Mouse (Mus musculus) lung, postnatal 0 days (tissue): ENCODE data around the gene Arhgap8. TPM values are rescaled to one million over a fixed set of nuclear protein-coding genes. Genes with fewer than 3 reads are reported as not detected.
A peak's percentile ranks its signal among the peaks of the same experiment; 100 is the strongest.

ENCODE experiments used
- ATAC-seq: fragments of 200-750 bp; cut with Nextera tagmentation; 2 replicates; pipeline ENCODE4 v1.8.0; 2017; ENCODE audit warnings: moderate library complexity
- DNase-seq: peaks from one replicate; pipeline ENCODE4 v3.0.0-alpha.2; 2016; ENCODE audit warnings: low spot score
- H3K27ac ChIP-seq: fragments of 300-500 bp; sonication (generic); 2 replicates; pipeline ENCODE4 v1.5.1; 2014; ENCODE audit warnings: antibody characterized with exemption, mild to moderate bottlenecking, low read length, mixed read lengths
- H3K27me3 ChIP-seq: fragments of 300-500 bp; sonication (generic); replicated peaks from 2 replicates; pipeline ENCODE4 v1.6.1; 2014; ENCODE audit warnings: low read length, mixed read lengths; ENCODE audit not compliant: insufficient read depth
- H3K36me3 ChIP-seq: fragments of 300-500 bp; sonication (generic); 2 replicates; pipeline ENCODE4 v1.6.1; 2014; ENCODE audit warnings: low read length, mixed read lengths; ENCODE audit not compliant: insufficient read depth
- H3K4me1 ChIP-seq: fragments of 300-500 bp; sonication (generic); 2 replicates; pipeline ENCODE4 v1.6.1; 2014; ENCODE audit warnings: antibody characterized with exemption, low read depth, low read length, mixed read lengths; ENCODE audit not compliant: insufficient read depth
- H3K4me2 ChIP-seq: fragments of 300-500 bp; sonication (generic); replicated peaks from 2 replicates; pipeline ENCODE4 v1.6.1; 2014; ENCODE audit warnings: low read depth, mild to moderate bottlenecking, low read length, moderate library complexity, mixed read lengths
- H3K4me3 ChIP-seq: fragments of 300-500 bp; sonication (generic); 2 replicates; pipeline ENCODE4 v1.5.1; 2014; ENCODE audit warnings: low read depth, low read length
- H3K9ac ChIP-seq: fragments of 300-500 bp; sonication (generic); replicated peaks from 2 replicates; pipeline ENCODE4 v1.6.1; 2014; ENCODE audit warnings: low read depth, mild to moderate bottlenecking
- H3K9me3 ChIP-seq: fragments of 300-500 bp; sonication (generic); 2 replicates; pipeline ENCODE4 v1.6.1; 2016; ENCODE audit warnings: low read length, mixed read lengths
- CTCF ChIP-seq: IDR thresholded peaks from 2 replicates; pipeline ENCODE4 v1.5.1; 2016; ENCODE audit warnings: antibody characterized with exemption, mild to moderate bottlenecking
- EP300 ChIP-seq: IDR thresholded peaks from 2 replicates; pipeline ENCODE4 v1.6.1; 2016; ENCODE audit warnings: antibody characterized with exemption, mild to moderate bottlenecking, control low read depth
- WGBS: fragments of 180-500 bp; shearing (Covaris S2); extraction: QIAGEN DNeasy Blood & Tissue Kit; methylation state at CpG from one replicate; pipeline ENCODE4 v1.1.7; 2014; 5-methylcytosine and 5-hydroxymethylcytosine counted together
- polyA plus RNA-seq: library from polyadenylated mRNA; unstranded; fragments of >200 nt; fragmentation: Nextera tagmentation; extraction: Ambion mirVana; gene quantifications from 2 replicates; pipeline ENCODE4 v1.2.1, GENCODE M21; 2015

The Arhgap8 gene
- polyA plus RNA-seq, 1 experiment from 2014 or later: 15.9 TPM

DNA sequence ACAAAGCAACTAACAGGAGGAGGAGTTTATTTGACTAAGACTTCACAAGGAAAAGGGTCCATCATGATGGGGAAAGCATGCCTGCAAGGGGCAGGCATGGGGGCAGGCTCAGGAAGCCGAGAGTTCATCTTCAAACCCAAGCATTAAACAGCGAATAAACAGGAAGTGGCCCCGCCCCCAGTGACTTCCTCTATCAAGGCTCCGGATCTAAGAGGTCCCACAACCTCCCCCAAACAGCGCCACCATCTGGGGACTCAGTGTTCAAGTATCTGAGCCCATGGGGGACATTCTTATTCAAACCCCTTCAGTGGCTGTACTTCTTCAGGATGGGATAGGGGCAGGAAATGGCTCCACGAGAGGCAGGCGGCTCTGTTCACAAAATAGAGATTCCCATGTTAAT, 27.2 kb upstream of the Arhgap8 start:
- H3K27ac ChIP-seq: no peak overlapping the region
- no peaks in the 10 kb centered on the region; the same call in 1 of the 2 replicates for H3K36me3 ChIP-seq
- DNase-seq (no peak), ATAC-seq (no peak)
- H3K4me3 ChIP-seq: no peak overlapping the region
- no peaks in the 10 kb centered on the region for H3K4me1 ChIP-seq
- H3K9me3 ChIP-seq: no peaks in the 10 kb centered on the region
- no peak for TF ChIP-seq EP300
- peak; percentile 21; the same call in 1 of the 2 replicates for TF ChIP-seq CTCF
- H3K9ac ChIP-seq: no peak overlapping the region
- no peak overlapping the region for H3K4me2 ChIP-seq
- 77% methylated on average over 7 of the region's 7 CpGs for WGBS
- no peaks in the 10 kb centered on the region for H3K27me3 ChIP-seq

- H3K9me3 ChIP-seq: no peaks in the 10 kb centered on the region
- peaks cover 5% of the 10 kb centered on the region; the same call in 1 of the 2 replicates for H3K36me3 ChIP-seq
- H3K4me1 ChIP-seq: no peaks in the 10 kb centered on the region
- H3K4me2 ChIP-seq: no peak overlapping the region
- no peak for ATAC-seq
- H3K4me3 ChIP-seq: no peak overlapping the region
- 76% methylated on average over 4 of the region's 4 CpGs for WGBS
- no peak overlapping the region for H3K9ac ChIP-seq
- TF ChIP-seq CTCF: no peak
- TF ChIP-seq EP300: no peak
- H3K27me3 ChIP-seq: no peaks in the 10 kb centered on the region
- no peak overlapping the region for H3K27ac ChIP-seq
- no peak for DNase-seq
These were observed 23.8 kb upstream of the Arhgap8 start for GRCm38 (mm10) chr15:84696021-84696420.

DNA sequence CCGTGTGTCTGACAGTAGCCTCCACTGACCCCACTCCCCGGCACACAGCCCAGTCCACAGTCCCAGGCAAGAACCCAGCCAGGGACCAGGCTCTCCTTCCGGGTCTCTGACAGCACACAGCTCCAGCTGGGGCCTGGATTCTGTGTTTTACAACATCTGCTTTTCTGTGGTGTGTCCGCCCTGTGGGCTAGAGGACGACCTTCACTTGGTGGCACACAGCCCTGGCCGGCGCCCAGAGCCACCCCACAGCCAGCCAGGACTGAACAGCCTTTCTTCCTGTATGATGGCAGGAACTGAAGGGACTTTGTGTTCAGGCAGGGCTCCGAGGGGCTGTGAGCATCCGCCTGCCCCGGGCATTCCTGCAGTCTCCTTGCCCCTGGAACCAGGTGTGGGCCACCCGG, 22.2 kb upstream of the Arhgap8 start:
- 58% methylated on average over 11 of the region's 11 CpGs for WGBS
- H3K36me3 ChIP-seq: peaks cover 5% of the 10 kb centered on the region; the same call in 1 of the 2 replicates
- no peak overlapping the region for H3K4me2 ChIP-seq
- no peaks in the 10 kb centered on the region for H3K9me3 ChIP-seq
- ATAC-seq: peak; percentile 51
- no peaks in the 10 kb centered on the region for H3K27me3 ChIP-seq
- H3K27ac ChIP-seq: no peak overlapping the region
- no peak for DNase-seq
- no peak overlapping the region for H3K4me3 ChIP-seq
- no peak overlapping the region for H3K9ac ChIP-seq
- TF ChIP-seq EP300 (no peak), CTCF (no peak)
- no peaks in the 10 kb centered on the region for H3K4me1 ChIP-seq

DNA sequence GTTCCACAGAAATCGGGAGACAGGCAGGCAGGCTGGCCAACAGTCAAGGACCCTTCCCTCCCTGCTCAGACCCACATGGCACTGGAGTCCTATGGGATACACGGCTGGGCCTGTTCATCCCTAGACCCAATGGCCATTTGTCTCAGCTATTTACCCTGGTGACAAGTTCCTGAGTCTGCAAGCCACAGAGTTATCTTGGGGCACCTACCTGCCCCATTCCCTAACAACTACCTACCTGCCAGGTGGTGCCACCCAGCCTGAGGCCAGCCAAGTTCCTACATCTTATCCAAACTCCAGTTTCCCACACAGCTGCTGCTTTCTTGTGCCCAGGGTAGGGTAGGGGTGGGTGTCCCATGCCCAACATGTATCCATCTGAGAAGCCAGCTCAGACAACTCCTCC, 21.7 kb upstream of the Arhgap8 start:
- TF ChIP-seq EP300 (no peak), CTCF (no peak)
- no peak overlapping the region for H3K27ac ChIP-seq
- H3K4me3 ChIP-seq: no peak overlapping the region
- no peak for ATAC-seq
- no peaks in the 10 kb centered on the region for H3K9me3 ChIP-seq
- H3K4me1 ChIP-seq: no peaks in the 10 kb centered on the region
- no peak overlapping the region for H3K9ac ChIP-seq
- H3K36me3 ChIP-seq: peaks cover 5% of the 10 kb centered on the region; the same call in 1 of the 2 replicates
- H3K27me3 ChIP-seq: no peaks in the 10 kb centered on the region
- DNase-seq: no peak
- H3K4me2 ChIP-seq: no peak overlapping the region
- WGBS: 61% methylated on average over 2 of the region's 2 CpGs

DNA sequence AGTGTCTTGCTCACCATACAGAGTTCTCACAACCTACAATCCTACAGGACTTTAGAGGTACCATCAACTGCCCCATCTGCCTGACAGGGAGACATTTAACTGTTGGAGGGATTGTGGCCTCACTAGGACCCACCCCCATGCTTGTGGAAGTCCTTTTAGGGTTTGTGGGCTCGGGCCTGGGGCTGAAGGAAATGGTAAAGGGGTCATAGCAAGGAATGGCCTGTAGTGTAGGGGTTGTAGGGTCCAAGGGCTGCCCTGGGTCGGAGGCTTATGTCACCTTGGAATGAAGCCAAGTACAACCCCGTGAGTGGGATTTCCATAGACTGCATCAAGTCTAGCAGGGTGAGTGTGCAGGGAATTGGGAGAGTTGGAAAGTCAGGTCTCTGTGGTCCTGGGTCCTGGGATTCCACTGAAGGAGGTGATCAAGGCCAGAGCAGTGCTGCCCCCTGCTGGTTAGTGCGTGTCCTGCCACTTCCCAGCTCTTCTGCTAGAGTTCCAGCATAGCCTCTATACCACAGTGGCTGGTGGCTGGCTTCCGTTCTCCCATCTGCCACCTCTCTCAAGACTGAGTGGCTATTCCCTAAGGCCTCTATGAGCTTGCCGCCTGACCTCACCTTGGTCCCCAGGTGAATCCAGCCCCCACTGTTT, 19.6 kb upstream of the Arhgap8 start:
- peak; percentile 4; the same call in 1 of the 2 replicates for ATAC-seq
- no peaks in the 10 kb centered on the region for H3K4me1 ChIP-seq
- no peak overlapping the region for H3K27ac ChIP-seq
- H3K4me2 ChIP-seq: no peak overlapping the region
- peaks cover 5% of the 10 kb centered on the region; the same call in 1 of the 2 replicates for H3K36me3 ChIP-seq
- DNase-seq: peak; percentile 77
- no peaks in the 10 kb centered on the region for H3K9me3 ChIP-seq
- H3K4me3 ChIP-seq: no peak overlapping the region
- no peaks in the 10 kb centered on the region for H3K27me3 ChIP-seq
- TF ChIP-seq CTCF (peak; percentile 93), EP300 (no peak)
- 53% methylated on average over 6 of the region's 6 CpGs for WGBS
- no peak overlapping the region for H3K9ac ChIP-seq

DNA sequence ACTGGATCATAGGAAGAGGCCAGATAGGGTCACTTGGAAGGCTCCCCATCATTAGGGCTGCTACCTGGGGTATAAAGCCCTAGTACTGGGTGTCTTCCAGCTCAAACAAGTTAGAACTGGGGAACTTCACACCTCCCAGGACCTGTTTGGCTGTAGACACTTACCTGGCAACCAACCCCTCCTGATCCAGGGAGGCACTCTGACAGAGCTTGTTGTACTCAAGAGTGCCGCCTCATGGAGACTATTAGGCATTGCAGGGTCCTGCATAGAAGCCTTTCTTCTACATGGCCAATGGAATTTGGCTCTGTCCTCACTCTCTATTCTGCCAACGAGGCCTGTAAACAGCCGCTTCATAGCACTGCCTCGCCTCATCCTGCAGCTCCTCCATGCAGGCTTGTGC, 17.9 kb upstream of the Arhgap8 start:
- H3K4me2 ChIP-seq: no peak overlapping the region
- 0 out of 2 replicates have a peak, but pooled peaks cover 5% of the 10 kb centered on the region for H3K36me3 ChIP-seq
- H3K27ac ChIP-seq: no peak overlapping the region
- DNase-seq (peak; percentile 86), ATAC-seq (peak; percentile 60)
- TF ChIP-seq CTCF: peak; percentile 92
- TF ChIP-seq EP300: no peak
- H3K27me3 ChIP-seq: no peaks in the 10 kb centered on the region
- no peaks in the 10 kb centered on the region for H3K4me1 ChIP-seq
- H3K4me3 ChIP-seq: no peak overlapping the region
- H3K9me3 ChIP-seq: no peaks in the 10 kb centered on the region
- no peak overlapping the region for H3K9ac ChIP-seq
- 26% methylated on average over 4 of the region's 4 CpGs for WGBS
